In genomic region chr6:20626382-20626781, GRCm38 (mm10) we compare ENCODE assay signal across 17 mouse cellular contexts.
"Had no signal": no experiment of that assay in that cellular context is flagged by ENCODE, and none has a peak within 500 bp of the region (broad histone marks: within the 10 kb centered on the region; RNA-seq: fewer than 3 reads in every experiment).

No protein-coding gene starts in this region.

- H3K27me3 ChIP-seq: liver, embryonic 13.5 days; megakaryocyte, embryonic 14.5 days; midbrain, embryonic 13.5 days had no signal

- H3K4me3 ChIP-seq: left cerebral cortex, adult 2 months; liver, embryonic 13.5 days; megakaryocyte, embryonic 14.5 days; midbrain, embryonic 10.5 days; midbrain, embryonic 13.5 days had no signal

- ATAC-seq: lung, postnatal 0 days; midbrain, embryonic 13.5 days; midbrain, embryonic 16.5 days had no signal

- H3K9me3 ChIP-seq: liver, embryonic 13.5 days; megakaryocyte, embryonic 14.5 days; midbrain, embryonic 10.5 days; midbrain, embryonic 13.5 days had no signal

- H3K27ac ChIP-seq: left cerebral cortex, adult 2 months; liver, embryonic 13.5 days; midbrain, embryonic 10.5 days; midbrain, embryonic 13.5 days; stomach, postnatal 0 days had no signal

- H3K4me2 ChIP-seq: liver, embryonic 13.5 days; midbrain, embryonic 13.5 days had no signal

- H3K4me1 ChIP-seq: liver, embryonic 13.5 days; megakaryocyte, embryonic 14.5 days; midbrain, embryonic 10.5 days; midbrain, embryonic 13.5 days had no signal

- DNase-seq: kidney, adult 18-20 months; kidney, postnatal 25 days; layer of hippocampus, postnatal 36 days; liver, embryonic 13.5 days; lung, adult 2 months; right cerebral cortex, postnatal 14 days; right cerebral cortex, postnatal 4 days; thymus, adult 2 months; thymus, postnatal 14 days; thymus, postnatal 4 days had no signal

- H3K36me3 ChIP-seq: liver, embryonic 13.5 days; midbrain, embryonic 10.5 days; midbrain, embryonic 13.5 days had no signal

- H3K9ac ChIP-seq: liver, embryonic 13.5 days; midbrain, embryonic 13.5 days had no signal
